Mouse (Mus musculus): ENCODE measurements around the gene Abcb9.

DNA sequence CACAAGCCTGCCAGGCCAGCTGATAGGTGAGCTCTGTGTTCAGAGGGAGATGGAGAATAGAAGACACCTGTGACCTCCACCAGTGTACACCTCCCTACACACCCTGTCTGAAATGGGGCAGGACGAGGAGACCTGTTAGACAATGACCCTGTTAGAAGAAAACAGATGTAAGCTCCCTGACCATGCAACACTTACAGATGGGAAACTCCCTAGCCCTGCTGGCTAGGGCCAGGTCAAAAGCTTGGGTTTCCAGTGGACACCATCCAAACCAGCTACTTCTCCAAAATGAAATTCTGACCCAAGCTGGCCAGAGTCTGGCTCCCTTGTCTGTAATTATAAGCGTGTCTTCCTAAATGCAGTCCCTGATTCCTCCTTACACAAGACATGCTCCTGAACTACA lies 79.9 kb downstream of the Abcb9 start:
- TF ChIP-seq CTCF (IDR thresholded peaks at IDR 0.05; ENCODE audit: borderline replicate concordance, insufficient read depth, low read depth, low read length) = no peak
- no peak for TF ChIP-seq POLR2A (IDR thresholded peaks at IDR 0.05; ENCODE audit: borderline replicate concordance, insufficient read depth, low read length)

Data from cerebellum, adult 2 months (tissue).